ENCODE assay signal across 23 mouse cellular contexts in genomic region chr11:113699643-113700042, GRCm38 (mm10). TPM values are rescaled to one million over a fixed set of nuclear protein-coding genes. Genes with fewer than 3 reads are reported as not detected.
"Had no signal": no experiment of that assay in that cellular context is flagged by ENCODE, and none has a peak within 500 bp of the region (broad histone marks: within the 10 kb centered on the region; RNA-seq: fewer than 3 reads in every experiment).

No protein-coding gene starts in this region.

- DNase-seq: liver, embryonic 13.5 days; liver, postnatal 0 days; lung, adult 2 months; lung, postnatal 10 days; lung, postnatal 4 days; midbrain, embryonic 14.5 days; retina, postnatal 1 day; right cerebral cortex, adult 18-20 months; thymus, adult 2 months; thymus, postnatal 25 days; thymus, postnatal 4 days had no signal

- H3K9ac ChIP-seq: liver, embryonic 13.5 days; liver, embryonic 15.5 days; liver, postnatal 0 days; lung, embryonic 15.5 days; midbrain, embryonic 12.5 days; neural tube, embryonic 12.5 days; neural tube, embryonic 15.5 days; stomach, embryonic 15.5 days had no signal

- H3K4me1 ChIP-seq: neural tube, embryonic 15.5 days; stomach, embryonic 15.5 days had no signal

- H3K27me3 ChIP-seq: liver, embryonic 13.5 days; liver, embryonic 15.5 days; lung, embryonic 15.5 days; midbrain, embryonic 12.5 days; neural tube, embryonic 12.5 days; neural tube, embryonic 15.5 days; stomach, embryonic 15.5 days had no signal

- H3K27ac ChIP-seq: liver, embryonic 13.5 days; liver, embryonic 15.5 days; lung, embryonic 15.5 days; midbrain, embryonic 10.5 days; midbrain, embryonic 12.5 days; neural tube, embryonic 12.5 days; neural tube, embryonic 15.5 days; stomach, embryonic 15.5 days had no signal

- ATAC-seq: liver, postnatal 0 days; midbrain, embryonic 16.5 days had no signal

- H3K4me2 ChIP-seq: liver, embryonic 13.5 days; liver, embryonic 15.5 days; lung, embryonic 15.5 days; midbrain, embryonic 12.5 days; neural tube, embryonic 12.5 days; neural tube, embryonic 15.5 days; stomach, embryonic 15.5 days had no signal

- H3K9me3 ChIP-seq: liver, embryonic 13.5 days; liver, embryonic 15.5 days; lung, embryonic 15.5 days; midbrain, embryonic 10.5 days; neural tube, embryonic 12.5 days; neural tube, embryonic 15.5 days; stomach, embryonic 15.5 days had no signal

- H3K4me3 ChIP-seq: liver, embryonic 13.5 days; liver, embryonic 15.5 days; lung, embryonic 15.5 days; midbrain, embryonic 10.5 days; midbrain, embryonic 12.5 days; myocyte; neural tube, embryonic 12.5 days; neural tube, embryonic 15.5 days; stomach, embryonic 15.5 days had no signal

RNA-seq across cellular contexts. Expression of gene Cpsf4l, which starts 10.2 kb away (rescaled TPM):
- total RNA-seq: megakaryocyte, adult 5-6 weeks; megakaryocyte-erythroid progenitor cell, adult 5-6 weeks had no signal
- polyA plus RNA-seq: liver, embryonic 13.5 days; liver, embryonic 15.5 days; lung, adult 2 months; spleen, adult 2 months had no signal
